ENCODE assay signal across 14 mouse cellular contexts in genomic region chr9:75883481-75884190, GRCm38 (mm10).
"Had no signal": no experiment of that assay in that cellular context is flagged by ENCODE, and none has a peak within 500 bp of the region (broad histone marks: within the 10 kb centered on the region; RNA-seq: fewer than 3 reads in every experiment).

No protein-coding gene starts in this region.

- H3K27ac ChIP-seq: kidney, postnatal 0 days; limb, embryonic 12.5 days; liver, embryonic 13.5 days; lung, embryonic 15.5 days; midbrain, embryonic 13.5 days had no signal

- H3K4me1 ChIP-seq: limb, embryonic 12.5 days; liver, embryonic 13.5 days; lung, embryonic 15.5 days; midbrain, embryonic 13.5 days had no signal

- H3K9ac ChIP-seq: limb, embryonic 12.5 days; liver, embryonic 13.5 days; liver, postnatal 0 days; lung, embryonic 15.5 days; midbrain, embryonic 13.5 days had no signal

- H3K36me3 ChIP-seq: liver, embryonic 13.5 days; midbrain, embryonic 13.5 days had no signal

- H3K4me2 ChIP-seq: limb, embryonic 12.5 days; liver, embryonic 13.5 days; lung, embryonic 15.5 days; midbrain, embryonic 13.5 days had no signal

- H3K27me3 ChIP-seq: limb, embryonic 12.5 days; liver, embryonic 13.5 days; lung, embryonic 15.5 days; midbrain, embryonic 13.5 days had no signal

- H3K4me3 ChIP-seq: limb, embryonic 12.5 days; liver, embryonic 13.5 days; lung, embryonic 15.5 days; midbrain, embryonic 13.5 days had no signal

- ATAC-seq: liver, postnatal 0 days; midbrain, embryonic 13.5 days had no signal

- DNase-seq: kidney, adult 9 months; kidney, postnatal 36 days; layer of hippocampus, adult 9-11 months; liver; liver, embryonic 13.5 days; liver, postnatal 0 days; lung, postnatal 14 days; right cerebral cortex, adult 18-20 months; right cerebral cortex, postnatal 25 days; thymus, postnatal 36 days had no signal

- H3K9me3 ChIP-seq: liver, embryonic 13.5 days; lung, embryonic 15.5 days had no signal
